Mouse (Mus musculus) forebrain, embryonic 14.5 days (tissue): Measurements from ENCODE around the gene Gdf15. TPM values are rescaled to one million over a fixed set of nuclear protein-coding genes. Genes with fewer than 3 reads are reported as not detected.
A peak's percentile ranks its signal among the peaks of the same experiment; 100 is the strongest.

Source experiments
- ATAC-seq: fragments of 200-750 bp; cut with Nextera tagmentation; 2 replicates; pipeline ENCODE4 v1.8.0; 2017; ENCODE audit warnings: mild to moderate bottlenecking, moderate library complexity
- DNase-seq: peaks from one replicate; pipeline ENCODE4 v3.0.0-alpha.2; 2015; ENCODE audit warnings: low spot score
- H3K27ac ChIP-seq: fragments of 300-500 bp; sonication (generic); 2 replicates; pipeline ENCODE4 v1.5.1; 2014; ENCODE audit warnings: low read depth, mild to moderate bottlenecking, control low read depth, low read length, moderate library complexity
- H3K27me3 ChIP-seq: fragments of 300-500 bp; sonication (generic); replicated peaks from 2 replicates; pipeline ENCODE4 v1.6.1; 2014; ENCODE audit warnings: low read length, control low read depth, mixed read lengths; ENCODE audit not compliant: control insufficient read depth, insufficient read depth
- H3K36me3 ChIP-seq: fragments of 300-500 bp; sonication (generic); 2 replicates; pipeline ENCODE4 v1.6.1; 2014; ENCODE audit warnings: low read length, control low read depth; ENCODE audit not compliant: control insufficient read depth, insufficient read depth
- H3K4me1 ChIP-seq: fragments of 300-500 bp; sonication (generic); 2 replicates; pipeline ENCODE4 v1.6.1; 2014; ENCODE audit warnings: antibody characterized with exemption, low read length, control low read depth; ENCODE audit not compliant: control insufficient read depth, insufficient read depth
- H3K4me2 ChIP-seq: fragments of 300-500 bp; sonication (generic); 2 replicates; pipeline ENCODE4 v1.6.1; 2014; ENCODE audit warnings: mild to moderate bottlenecking, control low read depth, low read length
- H3K4me3 ChIP-seq: fragments of 300-500 bp; sonication (generic); 2 replicates; pipeline ENCODE4 v1.5.1; 2014; ENCODE audit warnings: low read depth, low read length, control low read depth
- H3K9ac ChIP-seq: fragments of 300-500 bp; sonication (generic); 2 replicates; pipeline ENCODE4 v1.6.1; 2014; ENCODE audit warnings: mild to moderate bottlenecking, low read length, control low read depth, moderate library complexity
- H3K9me3 ChIP-seq: fragments of 300-500 bp; sonication (generic); replicated peaks from 2 replicates; pipeline ENCODE4 v1.6.1; 2016; ENCODE audit warnings: low read length, control low read depth, mixed read lengths; ENCODE audit not compliant: control insufficient read depth
- WGBS: fragments of 180-500 bp; shearing (Covaris S2); extraction: QIAGEN DNeasy Blood & Tissue Kit; methylation state at CpG from one replicate; pipeline ENCODE4 v1.1.7; 2014; 5-methylcytosine and 5-hydroxymethylcytosine counted together
- polyA plus RNA-seq: library from polyadenylated mRNA; unstranded; fragments of >200 nt; fragmentation: Nextera tagmentation; extraction: Ambion mirVana; gene quantifications from 2 replicates; pipeline ENCODE4 v1.2.1, GENCODE M21; 2014

Gdf15 gene
- polyA plus RNA-seq, 1 experiment from 2014 or later, result 0.20 TPM

DNA sequence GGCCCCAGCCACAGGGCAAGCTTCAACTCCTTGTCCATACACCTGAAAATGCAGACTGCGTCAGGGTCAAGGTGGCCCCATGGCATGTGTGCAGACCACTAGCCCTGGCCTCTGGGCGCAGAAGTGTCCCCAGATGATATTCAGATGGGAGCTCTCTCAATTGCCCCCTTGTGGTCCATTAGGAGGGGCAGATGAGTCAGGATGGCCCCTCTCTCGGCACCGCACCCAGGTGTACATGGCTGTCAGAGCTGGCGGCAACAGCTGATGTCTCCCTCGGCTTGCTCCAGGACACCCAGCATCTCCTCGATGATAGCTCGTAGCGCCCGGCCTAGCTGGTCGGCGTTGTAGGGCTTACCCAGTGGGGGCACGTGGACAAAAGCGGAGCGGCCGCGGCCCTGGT is 18.1 kb upstream of the Gdf15 start:
- Histone ChIP-seq H3K4me2 (no peak overlapping the region), H3K27me3 (no peaks in the 10 kb centered on the region), H3K27ac (peak overlapping the region; percentile 17; the same call in 1 of the 2 replicates), H3K9me3 (no peaks in the 10 kb centered on the region), H3K4me3 (no peak overlapping the region), H3K4me1 (peaks cover 8% of the 10 kb centered on the region), H3K36me3 (peaks cover 47% of the 10 kb centered on the region), H3K9ac (no peak overlapping the region)
- ATAC-seq, result no peak
- DNase-seq, result no peak
- 96% methylated on average over 17 of the region's 17 CpGs for WGBS

DNA sequence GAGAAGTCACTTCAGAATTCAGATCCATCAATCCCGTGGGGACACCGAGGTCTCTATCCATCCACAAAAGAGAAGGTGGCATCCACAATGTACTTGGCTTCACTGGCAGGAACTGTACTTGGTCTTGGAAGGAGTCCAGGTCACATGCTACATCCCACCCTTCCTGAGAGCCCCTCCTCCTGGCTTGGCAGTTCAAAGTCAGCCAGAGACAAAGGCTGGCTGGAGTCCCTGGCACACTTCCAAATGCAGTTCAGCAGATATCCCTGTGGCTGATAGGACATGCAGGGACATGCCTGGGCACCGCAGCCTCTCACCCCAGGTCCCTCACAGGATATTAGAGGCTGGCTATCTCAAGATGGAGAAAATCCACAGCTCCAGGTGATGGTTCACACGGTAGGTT is 17.1 kb upstream of the Gdf15 start:
- DNase-seq (peak; percentile 91), ATAC-seq (peak; percentile 64)
- Histone ChIP-seq H3K9ac (no peak overlapping the region), H3K9me3 (no peaks in the 10 kb centered on the region), H3K4me3 (no peak overlapping the region), H3K36me3 (peaks cover 37% of the 10 kb centered on the region), H3K4me2 (no peak overlapping the region), H3K4me1 (peaks cover 7% of the 10 kb centered on the region), H3K27ac (peak overlapping the region; percentile 61; the same call in 1 of the 2 replicates), H3K27me3 (no peaks in the 10 kb centered on the region; the same call in 1 of the 2 replicates)
- WGBS, result 41% methylated on average over 4 of the region's 4 CpGs

DNA sequence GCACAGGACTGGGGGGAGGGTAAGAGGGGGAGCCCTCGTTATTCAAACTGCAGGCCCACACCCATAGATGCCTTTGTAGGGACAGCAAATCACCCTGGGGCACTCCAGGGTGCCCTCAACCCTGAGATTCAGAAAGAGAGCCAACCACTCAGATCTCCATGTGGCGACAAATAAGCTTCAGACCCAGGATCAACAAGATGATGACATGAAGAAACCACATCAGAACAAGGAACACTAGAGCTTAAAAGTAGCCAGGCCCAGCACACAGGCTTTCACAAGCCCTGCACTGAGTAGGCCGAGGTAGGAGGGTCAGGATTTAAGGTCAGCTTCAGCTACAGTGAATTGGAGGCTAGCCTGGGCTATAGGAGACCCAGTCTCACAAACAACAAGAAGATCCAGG is 16.7 kb upstream of the Gdf15 start:
- ATAC-seq (peak; percentile 21), DNase-seq (no peak)
- Histone ChIP-seq H3K27ac (peak overlapping the region; percentile 61; the same call in 1 of the 2 replicates), H3K4me3 (no peak overlapping the region), H3K4me2 (no peak overlapping the region), H3K4me1 (peaks cover 7% of the 10 kb centered on the region), H3K9ac (no peak overlapping the region), H3K36me3 (peaks cover 34% of the 10 kb centered on the region), H3K27me3 (no peaks in the 10 kb centered on the region; the same call in 1 of the 2 replicates), H3K9me3 (no peaks in the 10 kb centered on the region)
- whole genome bisulfite sequencing, result 46% methylated on average over 3 of the region's 3 CpGs

DNA sequence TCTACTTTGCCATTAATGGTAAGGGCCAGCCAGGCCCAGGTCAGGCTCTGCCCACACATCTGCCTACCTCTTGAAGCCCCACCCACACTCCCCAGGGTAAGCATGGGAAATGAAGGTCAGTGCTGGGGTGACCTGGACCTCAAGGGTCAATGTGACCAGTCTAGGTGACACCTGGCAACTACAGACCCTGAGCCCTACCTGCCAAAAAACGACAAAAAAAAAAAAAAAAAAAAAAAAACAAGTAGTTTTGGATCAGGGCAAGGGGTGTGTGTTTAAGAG is 15.8 kb upstream of the Gdf15 start:
- no peak overlapping the region for H3K9ac ChIP-seq
- H3K4me1 ChIP-seq, result peaks cover 7% of the 10 kb centered on the region
- no peak overlapping the region for H3K4me2 ChIP-seq
- no peak for ATAC-seq
- H3K27me3 ChIP-seq, result no peaks in the 10 kb centered on the region; the same call in 1 of the 2 replicates
- no peak for DNase-seq
- H3K9me3 ChIP-seq, result no peaks in the 10 kb centered on the region
- H3K27ac ChIP-seq, result no peak overlapping the region
- WGBS, result 78% methylated on average over 1 of the region's 1 CpGs
- H3K4me3 ChIP-seq, result no peak overlapping the region
- H3K36me3 ChIP-seq, result peaks cover 33% of the 10 kb centered on the region

DNA sequence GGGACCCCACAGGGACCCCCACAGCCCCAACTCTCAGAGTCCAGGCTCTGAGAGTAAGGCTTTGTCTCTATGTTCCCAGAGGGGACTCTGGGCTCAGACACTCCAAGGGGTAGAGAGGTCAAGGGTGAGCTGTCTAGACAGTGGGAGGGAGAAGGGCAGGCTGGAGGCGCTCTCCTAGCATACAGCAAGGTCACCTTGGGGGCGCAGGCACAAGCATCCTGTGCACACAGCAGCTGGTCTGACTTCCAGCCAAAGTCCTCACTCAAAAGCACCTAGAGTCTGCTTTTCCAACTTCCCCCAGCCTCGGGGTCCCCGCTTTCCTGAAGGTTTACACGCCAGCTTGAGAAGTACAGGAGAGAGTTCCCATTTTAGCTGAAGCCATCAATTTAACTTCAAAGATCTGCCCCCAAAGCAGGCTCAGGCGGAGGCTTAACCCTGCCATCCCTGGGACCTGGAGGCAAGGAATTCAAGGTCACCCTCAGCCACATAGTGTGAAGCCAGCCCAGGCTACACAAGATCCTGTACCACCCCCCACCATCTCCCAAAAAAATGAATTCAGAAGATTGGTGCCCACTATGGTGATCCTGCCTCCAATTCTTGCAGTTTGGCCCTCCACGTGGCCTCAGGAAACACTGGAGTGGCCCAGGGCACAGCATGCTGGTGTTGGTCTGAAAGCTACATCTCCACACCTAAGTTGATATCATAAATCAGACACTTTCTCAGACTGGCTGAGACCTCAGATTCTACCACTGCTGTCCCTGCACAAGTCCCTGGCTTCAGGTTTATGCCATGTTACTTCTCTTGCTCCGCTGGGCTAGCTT is 15.3 kb upstream of the Gdf15 start:
- WGBS, result 71% methylated on average over 8 of the region's 8 CpGs
- Histone ChIP-seq H3K9me3 (no peaks in the 10 kb centered on the region), H3K27ac (no peak overlapping the region), H3K4me1 (peaks cover 7% of the 10 kb centered on the region), H3K4me2 (no peak overlapping the region), H3K36me3 (peaks cover 32% of the 10 kb centered on the region), H3K4me3 (no peak overlapping the region), H3K27me3 (no peaks in the 10 kb centered on the region; the same call in 1 of the 2 replicates), H3K9ac (peak overlapping the region; percentile 35; the same call in 1 of the 2 replicates)
- DNase-seq, result no peak
- ATAC-seq, result no peak

DNA sequence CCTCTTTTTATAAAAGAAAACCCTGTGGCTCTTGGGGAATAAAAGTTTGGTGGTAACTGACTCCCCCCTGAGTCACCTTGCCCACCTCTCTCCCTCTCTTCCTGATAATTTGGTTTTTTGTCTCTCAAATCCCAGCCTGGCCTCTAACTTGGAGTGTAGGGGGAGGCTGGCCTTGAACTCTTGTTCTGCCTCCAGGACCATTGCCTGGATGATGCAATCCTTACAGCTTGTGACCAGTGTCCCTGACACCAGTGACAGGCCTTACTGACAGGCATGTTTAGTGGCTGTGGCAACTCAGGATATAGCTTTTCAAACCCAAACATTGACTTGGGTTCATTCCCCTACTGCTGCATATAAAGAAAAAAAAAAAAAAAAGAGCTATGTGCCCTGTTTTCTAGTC is 14.5 kb upstream of the Gdf15 start:
- peaks cover 25% of the 10 kb centered on the region for H3K36me3 ChIP-seq
- no peak overlapping the region for H3K4me2 ChIP-seq
- H3K4me3 ChIP-seq, result no peak overlapping the region
- no peaks in the 10 kb centered on the region for H3K9me3 ChIP-seq
- 0 out of 2 replicates have a peak overlapping the region, but pooled peaks have one; percentile 21 for H3K9ac ChIP-seq
- H3K27me3 ChIP-seq, result no peaks in the 10 kb centered on the region; the same call in 1 of the 2 replicates
- DNase-seq (no peak), ATAC-seq (no peak)
- no peak overlapping the region for H3K27ac ChIP-seq
- peaks cover 7% of the 10 kb centered on the region for H3K4me1 ChIP-seq

DNA sequence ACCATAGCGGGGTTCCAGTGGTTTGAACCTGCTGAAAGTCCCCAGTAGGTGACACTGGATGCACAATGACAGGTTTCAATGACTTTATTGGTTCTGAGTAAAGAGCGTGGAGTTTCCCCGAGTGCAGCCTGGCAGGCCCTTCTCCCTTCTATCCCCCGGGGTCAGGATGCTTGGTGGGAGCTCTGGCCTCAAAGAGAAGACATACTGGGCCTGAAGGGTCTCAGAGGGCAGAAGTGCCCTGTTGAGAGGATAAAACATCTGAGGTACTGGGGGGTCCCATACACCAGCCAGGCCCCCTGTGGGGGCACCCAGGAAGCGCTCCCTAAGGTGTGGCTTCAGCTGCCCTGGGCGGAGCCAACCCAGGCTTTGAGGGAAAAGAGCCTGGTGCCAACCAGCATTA is 14.1 kb upstream of the Gdf15 start:
- Histone ChIP-seq H3K9ac (0 out of 2 replicates have a peak overlapping the region, but pooled peaks have one; percentile 21), H3K4me2 (no peak overlapping the region), H3K27ac (no peak overlapping the region), H3K4me3 (no peak overlapping the region), H3K36me3 (peaks cover 21% of the 10 kb centered on the region), H3K9me3 (no peaks in the 10 kb centered on the region), H3K27me3 (no peaks in the 10 kb centered on the region; the same call in 1 of the 2 replicates), H3K4me1 (peaks cover 7% of the 10 kb centered on the region)
- ATAC-seq, result no peak
- WGBS, result 80% methylated on average over 6 of the region's 6 CpGs
- DNase-seq, result no peak

DNA sequence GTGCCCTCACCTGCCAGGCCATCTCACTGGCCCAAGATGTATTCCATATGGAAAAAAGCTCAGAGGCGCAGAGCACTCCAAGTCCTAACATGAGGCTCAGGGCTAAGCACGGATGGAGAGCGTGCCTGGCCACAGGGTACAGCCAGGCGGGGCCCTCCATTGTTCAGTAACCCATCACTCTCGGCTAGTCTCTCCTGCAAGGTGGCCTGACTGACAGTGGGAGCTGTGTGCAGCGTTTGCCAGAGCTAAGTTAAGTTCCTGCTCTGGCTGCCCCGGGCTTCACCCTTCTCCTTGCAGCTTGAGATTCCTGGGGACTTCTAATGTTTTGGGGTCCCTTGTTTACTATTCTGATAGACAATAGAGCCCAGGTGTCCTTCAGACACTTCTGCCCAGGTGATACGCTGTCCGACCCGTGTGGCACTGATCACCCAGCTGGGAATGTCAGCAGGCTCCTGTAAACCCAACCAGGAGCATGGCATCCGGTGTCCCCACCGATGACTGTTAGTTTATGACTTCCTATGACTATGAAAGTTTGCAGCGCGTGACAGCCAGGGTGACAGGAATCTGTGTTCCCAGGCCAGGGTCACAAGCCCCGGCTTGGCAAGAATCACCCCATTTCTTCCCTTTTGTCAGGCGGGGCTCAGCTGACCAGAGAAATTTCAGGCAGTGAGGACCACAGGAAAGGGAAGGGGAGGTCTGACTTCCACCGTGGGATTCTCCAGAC is 13.4 kb upstream of the Gdf15 start:
- Histone ChIP-seq H3K4me3 (no peak overlapping the region), H3K27me3 (no peaks in the 10 kb centered on the region; the same call in 1 of the 2 replicates), H3K9ac (no peak overlapping the region), H3K36me3 (peaks cover 13% of the 10 kb centered on the region), H3K4me2 (no peak overlapping the region), H3K9me3 (no peaks in the 10 kb centered on the region), H3K27ac (no peak overlapping the region), H3K4me1 (peaks cover 7% of the 10 kb centered on the region)
- 66% methylated on average over 17 of the region's 17 CpGs for WGBS
- ATAC-seq, result no peak
- DNase-seq, result no peak

DNA sequence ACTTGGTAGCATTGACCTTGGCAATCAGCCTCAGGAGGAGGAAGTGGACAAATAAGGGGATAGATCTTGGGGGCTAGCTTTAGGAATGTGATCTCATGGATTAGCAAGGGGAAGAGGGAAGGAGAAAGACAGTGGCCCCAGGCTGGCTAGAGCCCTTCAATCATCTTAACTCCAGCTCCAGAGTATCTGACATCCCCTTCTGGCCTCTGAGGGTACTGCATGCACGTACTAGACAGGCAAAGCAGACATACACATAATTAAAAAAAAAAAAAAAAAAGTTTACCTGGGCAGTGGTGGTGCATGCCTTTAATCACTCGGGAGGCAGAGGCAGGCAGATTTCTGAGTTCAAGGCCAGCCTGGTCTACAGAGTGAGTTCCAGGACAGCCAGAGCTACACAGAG is 11.8 kb upstream of the Gdf15 start:
- H3K9ac ChIP-seq, result no peak overlapping the region
- 57% methylated on average over 2 of the region's 2 CpGs for WGBS
- ATAC-seq (no peak), DNase-seq (no peak)
- H3K27ac ChIP-seq, result no peak overlapping the region
- no peak overlapping the region for H3K4me3 ChIP-seq
- H3K36me3 ChIP-seq, result no peaks in the 10 kb centered on the region
- H3K9me3 ChIP-seq, result no peaks in the 10 kb centered on the region
- peaks cover under 1% of the 10 kb centered on the region for H3K4me1 ChIP-seq
- H3K4me2 ChIP-seq, result no peak overlapping the region
- H3K27me3 ChIP-seq, result no peaks in the 10 kb centered on the region; the same call in 1 of the 2 replicates
